Mouse (Mus musculus) lung, embryonic 16.5 days (tissue): ENCODE data around the gene Iqgap1. TPM values are rescaled to one million over a fixed set of nuclear protein-coding genes. Genes with fewer than 3 reads are reported as not detected.

Source experiments
- ATAC-seq: fragments of 200-750 bp; cut with Nextera tagmentation; 2 replicates; pipeline ENCODE4 v1.8.0; 2017; ENCODE audit warnings: low read depth, mild to moderate bottlenecking, moderate library complexity
- H3K27ac ChIP-seq: fragments of 300-500 bp; sonication (generic); 2 replicates; pipeline ENCODE4 v1.5.1; 2014; ENCODE audit warnings: mild to moderate bottlenecking, control low read depth, low read length
- H3K27me3 ChIP-seq: fragments of 300-500 bp; sonication (generic); 2 replicates; pipeline ENCODE4 v1.6.1; 2014; ENCODE audit warnings: low read depth, low read length, mixed read lengths; ENCODE audit not compliant: control insufficient read depth, insufficient read depth
- H3K36me3 ChIP-seq: fragments of 300-500 bp; sonication (generic); 2 replicates; pipeline ENCODE4 v1.6.1; 2014; ENCODE audit warnings: low read length; ENCODE audit not compliant: control insufficient read depth, insufficient read depth
- H3K4me1 ChIP-seq: fragments of 300-500 bp; sonication (generic); replicated peaks from 2 replicates; pipeline ENCODE4 v1.6.1; 2014; ENCODE audit warnings: low read length, mixed read lengths; ENCODE audit not compliant: control insufficient read depth, insufficient read depth
- H3K4me2 ChIP-seq: fragments of 300-500 bp; sonication (generic); 2 replicates; pipeline ENCODE4 v1.6.1; 2014; ENCODE audit warnings: low read depth, low read length, control low read depth
- H3K4me3 ChIP-seq: fragments of 300-500 bp; sonication (generic); 2 replicates; pipeline ENCODE4 v1.5.1; 2014; ENCODE audit warnings: mild to moderate bottlenecking, low read length, control low read depth
- H3K9ac ChIP-seq: fragments of 300-500 bp; sonication (generic); 2 replicates; pipeline ENCODE4 v1.6.1; 2014; ENCODE audit warnings: low read length, control low read depth
- H3K9me3 ChIP-seq: fragments of 300-500 bp; sonication (generic); 2 replicates; pipeline ENCODE4 v1.6.1; 2016; ENCODE audit warnings: low read length; ENCODE audit not compliant: control insufficient read depth
- WGBS: fragments of 180-500 bp; shearing (Covaris S2); extraction: QIAGEN DNeasy Blood & Tissue Kit; methylation state at CpG from one replicate; pipeline ENCODE4 v1.1.7; 2014; 5-methylcytosine and 5-hydroxymethylcytosine counted together
- polyA plus RNA-seq: library from polyadenylated mRNA; unstranded; fragments of >200 nt; fragmentation: Nextera tagmentation; extraction: Ambion mirVana; gene quantifications from 2 replicates; pipeline ENCODE4 v1.2.1, GENCODE M21; 2015

The Iqgap1 gene
- polyA plus RNA-seq, 1 experiment from 2014 or later, result 136 TPM

DNA sequence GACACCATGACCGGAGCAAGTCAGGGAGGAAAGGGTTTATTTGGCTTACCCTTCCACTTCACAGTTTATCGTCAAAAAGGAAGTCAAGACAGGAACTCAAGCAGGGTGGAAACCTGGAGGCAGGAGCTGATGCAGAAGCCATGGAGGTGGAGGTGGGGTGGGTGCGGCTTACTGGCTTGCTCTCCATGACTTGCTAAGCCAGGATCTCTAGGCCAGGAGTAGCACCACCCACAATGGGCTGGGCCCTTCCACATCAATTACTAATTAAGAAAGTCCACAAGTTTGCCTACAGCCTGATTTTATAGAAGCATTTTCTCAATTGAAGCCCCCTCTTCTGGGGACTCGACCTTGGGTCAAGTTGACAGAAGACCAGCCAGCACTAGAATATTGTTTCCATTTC, 121.7 kb downstream of the Iqgap1 start:
- Histone ChIP-seq H3K4me1 (no peaks in the 10 kb centered on the region), H3K4me2 (no peak overlapping the region), H3K9ac (no peak overlapping the region), H3K27ac (no peak overlapping the region), H3K4me3 (no peak overlapping the region), H3K27me3 (no peaks in the 10 kb centered on the region), H3K36me3 (no peaks in the 10 kb centered on the region), H3K9me3 (no peaks in the 10 kb centered on the region)
- no peak for ATAC-seq
- 81% methylated on average over 4 of the region's 4 CpGs for WGBS

DNA sequence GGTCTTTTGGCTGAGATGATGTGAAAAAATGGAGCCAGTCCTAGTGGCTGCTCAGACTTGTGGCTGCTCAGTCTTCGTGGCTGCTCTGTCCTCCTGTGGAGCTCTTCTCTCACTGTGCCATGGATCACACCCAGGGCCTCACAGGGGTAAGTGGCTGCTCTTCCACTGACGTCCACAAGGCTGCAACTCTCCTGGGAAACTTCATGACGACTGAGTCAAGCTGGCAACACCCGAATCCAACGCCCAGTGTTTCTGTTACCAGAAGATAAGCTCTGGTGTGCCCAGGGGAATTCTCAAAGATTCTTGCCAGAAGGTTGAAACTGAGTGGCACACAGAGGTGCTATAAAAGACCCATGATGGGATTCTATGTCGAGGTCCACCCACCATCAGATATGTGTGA, 123.3 kb downstream of the Iqgap1 start:
- no peak for ATAC-seq

DNA sequence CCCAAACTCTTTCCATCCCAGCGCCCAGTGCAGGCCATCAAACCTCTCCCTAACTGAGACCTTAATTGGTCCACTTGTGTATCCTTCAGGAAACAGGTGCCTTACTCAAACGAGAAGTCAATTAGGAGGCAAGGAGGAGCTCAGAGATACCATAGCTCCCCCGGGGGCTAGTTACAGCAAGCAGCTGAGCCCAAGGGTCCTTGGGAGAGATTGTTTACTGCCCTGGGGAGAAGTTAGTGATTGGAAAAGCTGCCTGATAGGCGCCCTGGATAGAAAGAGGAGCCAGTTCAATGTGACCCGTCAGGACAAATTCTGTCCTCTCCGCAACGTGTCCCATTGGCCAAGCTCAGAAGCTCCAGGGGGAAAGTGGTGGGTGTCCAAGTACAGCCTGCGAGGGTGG, 126.1 kb downstream of the Iqgap1 start:
- no peak overlapping the region for H3K27ac ChIP-seq
- no peak overlapping the region for H3K4me2 ChIP-seq
- WGBS, result 58% methylated on average over 8 of the region's 8 CpGs
- no peak for ATAC-seq
- H3K4me3 ChIP-seq, result no peak overlapping the region
- no peaks in the 10 kb centered on the region for H3K4me1 ChIP-seq
- no peaks in the 10 kb centered on the region for H3K36me3 ChIP-seq
- no peaks in the 10 kb centered on the region for H3K9me3 ChIP-seq
- no peak overlapping the region for H3K9ac ChIP-seq
- H3K27me3 ChIP-seq, result no peaks in the 10 kb centered on the region

More for the DNA sequence above, 123.3 kb downstream of the Iqgap1 start:
- H3K4me3 ChIP-seq, result no peak overlapping the region
- no peaks in the 10 kb centered on the region for H3K27me3 ChIP-seq
- no peaks in the 10 kb centered on the region for H3K4me1 ChIP-seq
- H3K9me3 ChIP-seq, result no peaks in the 10 kb centered on the region
- no peak overlapping the region for H3K27ac ChIP-seq
- H3K9ac ChIP-seq, result no peak overlapping the region
- no peak overlapping the region for H3K4me2 ChIP-seq
- 59% methylated on average over 6 of the region's 6 CpGs for WGBS
- no peaks in the 10 kb centered on the region for H3K36me3 ChIP-seq

DNA sequence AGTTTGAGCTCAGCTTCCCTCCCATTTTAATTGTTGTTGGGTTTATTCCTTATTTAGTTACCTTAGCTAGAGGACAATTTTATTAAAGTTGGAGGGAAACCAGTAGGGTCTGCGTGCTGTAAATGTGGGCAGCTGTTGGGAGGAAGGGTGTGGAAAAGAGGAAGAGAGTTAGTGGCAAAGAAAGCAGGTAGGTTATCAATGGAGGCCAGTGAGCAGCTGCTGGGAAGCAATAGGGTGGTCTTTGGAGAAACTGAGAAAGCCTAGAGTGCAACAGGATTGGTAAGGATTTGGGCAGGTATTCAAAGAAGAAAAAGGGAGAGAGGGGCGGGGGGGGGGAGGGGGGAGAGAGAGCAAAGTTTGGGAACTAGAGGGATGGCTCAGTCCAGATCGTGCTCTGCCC, 126.8 kb downstream of the Iqgap1 start:
- no peaks in the 10 kb centered on the region for H3K4me1 ChIP-seq
- H3K9ac ChIP-seq, result no peak overlapping the region
- 78% methylated on average over 3 of the region's 3 CpGs for WGBS
- no peak overlapping the region for H3K4me2 ChIP-seq
- H3K27ac ChIP-seq, result no peak overlapping the region
- no peak overlapping the region for H3K4me3 ChIP-seq
- no peaks in the 10 kb centered on the region for H3K36me3 ChIP-seq
- no peaks in the 10 kb centered on the region for H3K27me3 ChIP-seq
- ATAC-seq, result no peak
- no peaks in the 10 kb centered on the region for H3K9me3 ChIP-seq

DNA sequence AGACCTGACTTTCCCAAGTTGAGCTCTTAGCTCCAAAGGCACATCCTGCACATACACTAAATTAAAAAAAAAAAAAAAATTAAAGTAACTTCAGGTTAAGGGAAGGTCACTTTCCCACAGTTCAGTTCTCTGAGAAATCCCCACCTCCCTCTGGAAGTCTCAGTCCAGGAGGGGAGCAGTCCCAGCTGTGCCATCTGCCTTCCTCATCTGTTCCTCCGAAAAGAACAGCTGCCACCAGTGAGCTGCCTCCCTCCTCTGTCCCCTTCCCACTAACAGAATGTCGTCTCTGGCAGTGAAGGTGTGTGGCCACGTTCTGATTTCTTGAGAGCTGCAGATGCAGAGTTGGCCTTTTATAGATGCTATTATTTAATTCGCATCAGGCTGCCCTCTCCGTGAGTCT, 127.9 kb downstream of the Iqgap1 start:
- H3K4me3 ChIP-seq, result no peak overlapping the region
- H3K9ac ChIP-seq, result no peak overlapping the region
- H3K27me3 ChIP-seq, result no peaks in the 10 kb centered on the region
- H3K4me1 ChIP-seq, result no peaks in the 10 kb centered on the region
- H3K9me3 ChIP-seq, result no peaks in the 10 kb centered on the region
- WGBS, result 62% methylated on average over 5 of the region's 5 CpGs
- H3K27ac ChIP-seq, result no peak overlapping the region
- ATAC-seq, result no peak
- no peaks in the 10 kb centered on the region for H3K36me3 ChIP-seq
- no peak overlapping the region for H3K4me2 ChIP-seq

DNA sequence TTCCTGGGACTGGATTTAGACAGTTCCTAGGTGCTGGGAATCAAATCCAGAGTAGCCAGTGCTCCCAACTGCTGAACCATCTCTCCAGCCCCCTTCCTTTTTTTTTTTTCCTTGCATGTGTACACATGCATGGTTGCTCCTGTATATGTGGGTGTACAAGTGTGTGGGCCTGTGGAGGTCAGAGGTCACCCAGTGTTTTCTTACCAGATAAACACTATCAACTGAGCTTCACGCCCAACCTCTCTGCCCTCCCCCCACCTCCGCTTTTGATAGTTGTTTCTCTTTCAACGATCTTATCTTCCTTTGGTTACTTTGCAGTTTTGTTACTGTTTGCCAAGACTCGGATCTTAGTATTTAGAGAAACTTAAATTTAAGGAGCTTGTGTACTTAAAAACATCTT, 128.9 kb downstream of the Iqgap1 start:
- 21% methylated on average over 4 of the region's 4 CpGs for WGBS

DNA sequence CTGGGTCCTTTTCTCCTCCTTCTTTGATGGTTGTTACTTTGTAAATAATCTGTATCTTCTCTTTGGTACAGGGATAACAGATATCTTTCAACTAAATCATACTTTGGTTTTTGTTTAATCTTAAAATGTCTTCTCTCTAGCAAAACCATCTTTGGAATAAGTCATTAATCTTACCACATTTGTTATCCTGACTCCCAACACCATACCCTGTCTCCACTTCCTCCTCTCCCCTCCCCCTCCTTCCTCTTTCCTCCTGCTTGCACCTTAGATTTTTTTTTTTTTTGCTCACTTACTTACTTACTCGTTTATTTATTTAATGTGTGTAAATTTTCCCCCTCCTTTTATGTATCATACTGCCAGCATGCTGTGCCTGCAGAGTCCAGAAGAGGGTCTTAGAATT, 129.4 kb downstream of the Iqgap1 start:
- no peak for ATAC-seq

More for the DNA sequence above, 128.9 kb downstream of the Iqgap1 start:
- Histone ChIP-seq H3K27ac (no peak overlapping the region), H3K4me2 (no peak overlapping the region), H3K4me3 (no peak overlapping the region), H3K36me3 (no peaks in the 10 kb centered on the region), H3K9me3 (no peaks in the 10 kb centered on the region), H3K4me1 (no peaks in the 10 kb centered on the region), H3K9ac (no peak overlapping the region), H3K27me3 (no peaks in the 10 kb centered on the region)
- ATAC-seq, result no peak

DNA sequence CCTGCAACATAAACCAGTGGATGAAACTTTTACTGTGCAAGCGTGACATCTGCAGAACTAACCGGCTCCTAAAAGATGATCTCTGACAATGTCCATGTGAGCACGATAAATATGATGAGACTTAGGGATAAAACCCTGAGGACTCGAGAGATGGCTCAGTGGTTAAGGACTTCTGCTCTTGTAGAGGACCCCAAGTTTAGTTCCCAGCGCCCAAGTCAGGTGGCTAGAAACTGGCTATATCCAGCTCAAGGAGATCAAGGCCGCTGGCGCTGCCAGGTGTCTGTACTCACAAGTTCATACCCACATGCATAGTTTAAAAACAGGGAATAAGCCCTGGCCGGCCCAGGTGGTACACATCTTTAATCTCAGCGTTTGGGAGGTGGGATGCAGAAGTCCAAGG, 133.3 kb downstream of the Iqgap1 start:
- Histone ChIP-seq H3K4me1 (peaks cover 5% of the 10 kb centered on the region), H3K27me3 (no peaks in the 10 kb centered on the region), H3K9me3 (no peaks in the 10 kb centered on the region), H3K27ac (no peak overlapping the region), H3K4me2 (no peak overlapping the region), H3K4me3 (no peak overlapping the region), H3K9ac (no peak overlapping the region), H3K36me3 (no peaks in the 10 kb centered on the region)
- ATAC-seq, result no peak
- 88% methylated on average over 9 of the region's 9 CpGs for WGBS

More for the DNA sequence above, 129.4 kb downstream of the Iqgap1 start:
- no peak overlapping the region for H3K27ac ChIP-seq
- no peaks in the 10 kb centered on the region for H3K27me3 ChIP-seq
- WGBS, result 29% methylated on average over 1 of the region's 1 CpGs
- no peak overlapping the region for H3K9ac ChIP-seq
- H3K36me3 ChIP-seq, result no peaks in the 10 kb centered on the region
- H3K4me3 ChIP-seq, result no peak overlapping the region
- H3K4me1 ChIP-seq, result no peaks in the 10 kb centered on the region
- H3K9me3 ChIP-seq, result no peaks in the 10 kb centered on the region
- no peak overlapping the region for H3K4me2 ChIP-seq

DNA sequence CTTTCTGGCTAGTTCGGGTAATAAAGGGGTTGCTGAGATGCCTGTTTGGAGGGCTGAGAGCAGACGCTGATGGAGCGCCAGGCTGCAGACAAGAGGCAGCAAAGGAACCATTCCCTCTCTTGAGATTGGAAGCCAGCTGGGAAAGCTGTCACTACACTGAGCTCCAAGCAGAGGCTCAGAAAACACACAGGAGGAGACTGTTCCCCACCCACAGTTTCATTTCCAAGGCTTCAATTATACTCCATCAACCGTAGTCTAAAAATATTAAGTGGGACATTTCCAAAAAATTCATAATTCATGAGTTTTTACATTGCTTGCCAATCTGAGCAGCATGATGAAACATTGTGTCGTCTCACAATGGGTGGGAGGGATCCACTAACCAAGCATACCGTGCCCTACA, 134.6 kb downstream of the Iqgap1 start:
- Histone ChIP-seq H3K9ac (no peak overlapping the region), H3K4me1 (peaks cover 10% of the 10 kb centered on the region), H3K9me3 (no peaks in the 10 kb centered on the region), H3K4me3 (no peak overlapping the region), H3K27ac (no peak overlapping the region), H3K4me2 (no peak overlapping the region), H3K36me3 (no peaks in the 10 kb centered on the region), H3K27me3 (no peaks in the 10 kb centered on the region)
- 60% methylated on average over 6 of the region's 6 CpGs for WGBS
- ATAC-seq, result no peak

DNA sequence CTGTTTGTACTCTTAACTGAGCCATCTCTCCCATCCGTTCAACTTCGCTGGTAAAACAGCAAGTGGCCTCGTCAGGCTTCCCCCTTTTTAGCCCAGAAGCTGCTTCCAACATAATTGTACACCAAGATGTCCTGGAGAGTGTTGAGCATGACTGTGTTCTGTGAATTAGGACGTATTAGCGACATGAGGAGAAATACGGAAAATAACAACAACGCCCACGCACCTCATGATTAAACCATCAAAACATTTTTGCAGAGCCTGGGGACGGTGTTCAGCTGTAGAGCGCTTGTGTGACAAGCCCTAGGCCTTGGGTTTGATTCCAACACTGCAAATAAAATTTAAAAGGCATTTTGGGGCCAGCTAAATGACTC, 136.6 kb downstream of the Iqgap1 start:
- no peaks in the 10 kb centered on the region for H3K9me3 ChIP-seq
- no peaks in the 10 kb centered on the region for H3K36me3 ChIP-seq
- peak overlapping the region; percentile 89 for H3K4me3 ChIP-seq
- peak overlapping the region; percentile 95 for H3K27ac ChIP-seq
- H3K9ac ChIP-seq, result peak overlapping the region; percentile 97
- no peak for ATAC-seq
- no peaks in the 10 kb centered on the region for H3K27me3 ChIP-seq
- 23% methylated on average over 10 of the region's 10 CpGs for WGBS
- peaks cover 13% of the 10 kb centered on the region for H3K4me1 ChIP-seq
- peak overlapping the region; percentile 84 for H3K4me2 ChIP-seq
